Mouse (Mus musculus) adipocyte (in vitro differentiated cells): ENCODE data around the gene Stra8.

ENCODE experiments used
- DNase-seq: peaks from one replicate; pipeline ENCODE4 v3.0.0-alpha.2; 2016; ENCODE audit warnings: low spot score

Gene Stra8

GRCm38 (mm10) chr6:34919956-34920355 is at the start of gene Stra8:
Stra8 (plus strand) TSS chr6:34920163.
- DNase-seq = no peak

- DNase-seq = peak; percentile 31
These were observed 49.2 kb upstream of the Stra8 start for GRCm38 (mm10) chr6:34870724-34871123.

- no peak for DNase-seq
These were observed 48.0 kb upstream of the Stra8 start for GRCm38 (mm10) chr6:34871929-34872328.

- DNase-seq = no peak
These were observed 47.1 kb upstream of the Stra8 start for GRCm38 (mm10) chr6:34872871-34873270.

- DNase-seq = peak; percentile 56
These were observed 45.7 kb upstream of the Stra8 start for GRCm38 (mm10) chr6:34874101-34874921.

- no peak for DNase-seq
These were observed 44.6 kb upstream of the Stra8 start for GRCm38 (mm10) chr6:34875268-34875761.

GRCm38 (mm10) chr6:34875966-34876834 is 43.8 kb upstream of the Stra8 start:
- no peak for DNase-seq

GRCm38 (mm10) chr6:34876835-34877156 is 43.2 kb upstream of the Stra8 start:
- peak; percentile 46 for DNase-seq

- peak; percentile 93 for DNase-seq
These were observed 42.2 kb upstream of the Stra8 start, which contains the start of gene Cyren for GRCm38 (mm10) chr6:34877509-34878321. Cyren (minus strand) TSS chr6:34878060.

GRCm38 (mm10) chr6:34879101-34879740 is 40.7 kb upstream of the Stra8 start:
- DNase-seq = no peak

- peak; percentile 83 for DNase-seq
These were observed 40.0 kb upstream of the Stra8 start for GRCm38 (mm10) chr6:34879911-34880475.

GRCm38 (mm10) chr6:34884724-34885123 is 35.2 kb upstream of the Stra8 start:
- no peak for DNase-seq

- DNase-seq = no peak
These were observed 32.7 kb upstream of the Stra8 start for GRCm38 (mm10) chr6:34887131-34887850.

- no peak for DNase-seq
These were observed 30.8 kb upstream of the Stra8 start for GRCm38 (mm10) chr6:34889185-34889584.

- DNase-seq = no peak
These were observed 24.4 kb upstream of the Stra8 start for GRCm38 (mm10) chr6:34895569-34895968.

- DNase-seq = no peak
These were observed 23.7 kb upstream of the Stra8 start for GRCm38 (mm10) chr6:34896168-34896780.

- no peak for DNase-seq
These were observed 20.8 kb upstream of the Stra8 start for GRCm38 (mm10) chr6:34899127-34899526.

GRCm38 (mm10) chr6:34900990-34901389 is 19.0 kb upstream of the Stra8 start:
- DNase-seq = no peak

GRCm38 (mm10) chr6:34901911-34902444 is 18.0 kb upstream of the Stra8 start:
- DNase-seq = no peak

- DNase-seq = no peak
These were observed 17.4 kb upstream of the Stra8 start for GRCm38 (mm10) chr6:34902578-34902977.
